Mouse (Mus musculus): ENCODE measurements around the gene Tnk2.

Tnk2 gene

GRCm38 (mm10) chr16:32677040-32677700 lies 33.5 kb downstream of the Tnk2 start:
- no peak for DNase-seq (ENCODE audit: low read depth, low spot score)

GRCm38 (mm10) chr16:32677903-32678302 lies 34.2 kb downstream of the Tnk2 start:
- no peak for DNase-seq (ENCODE audit: low read depth, low spot score)

- no peak for DNase-seq (ENCODE audit: low read depth, low spot score)
These were observed 35.1 kb downstream of the Tnk2 start for GRCm38 (mm10) chr16:32678812-32679211.

GRCm38 (mm10) chr16:32679976-32680375 lies 36.3 kb downstream of the Tnk2 start:
- DNase-seq (ENCODE audit: low read depth, low spot score): no peak

GRCm38 (mm10) chr16:32680806-32681205 lies 37.1 kb downstream of the Tnk2 start:
- no peak for DNase-seq (ENCODE audit: low read depth, low spot score)

- DNase-seq (ENCODE audit: low read depth, low spot score): peak; percentile 72
These were observed 38.5 kb downstream of the Tnk2 start for GRCm38 (mm10) chr16:32682194-32682593.

- DNase-seq (ENCODE audit: low read depth, low spot score): no peak
These were observed 39.2 kb downstream of the Tnk2 start for GRCm38 (mm10) chr16:32682841-32683240.

GRCm38 (mm10) chr16:32683343-32683742 lies 39.7 kb downstream of the Tnk2 start:
- peak; percentile 42 for DNase-seq (ENCODE audit: low read depth, low spot score)

GRCm38 (mm10) chr16:32685405-32685804 lies 41.7 kb downstream of the Tnk2 start:
- no peak for DNase-seq (ENCODE audit: low read depth, low spot score)

- no peak for DNase-seq (ENCODE audit: low read depth, low spot score)
These were observed 42.3 kb downstream of the Tnk2 start for GRCm38 (mm10) chr16:32685998-32686397.

GRCm38 (mm10) chr16:32687221-32687620 lies 43.5 kb downstream of the Tnk2 start:
- peak; percentile 56 for DNase-seq (ENCODE audit: low read depth, low spot score)

- no peak for DNase-seq (ENCODE audit: low read depth, low spot score)
These were observed 45.1 kb downstream of the Tnk2 start for GRCm38 (mm10) chr16:32688770-32689169.

- peak; percentile 70 for DNase-seq (ENCODE audit: low read depth, low spot score)
These were observed 45.8 kb downstream of the Tnk2 start for GRCm38 (mm10) chr16:32689501-32689900.

- DNase-seq (ENCODE audit: low read depth, low spot score): peak; percentile 43
These were observed 53.3 kb downstream of the Tnk2 start for GRCm38 (mm10) chr16:32696841-32697464.

- no peak for DNase-seq (ENCODE audit: low read depth, low spot score)
These were observed 54.2 kb downstream of the Tnk2 start for GRCm38 (mm10) chr16:32697665-32698446.

- no peak for DNase-seq (ENCODE audit: low read depth, low spot score)
These were observed 54.9 kb downstream of the Tnk2 start for GRCm38 (mm10) chr16:32698550-32698949.

- no peak for DNase-seq (ENCODE audit: low read depth, low spot score)
These were observed 59.7 kb downstream of the Tnk2 start for GRCm38 (mm10) chr16:32703312-32703912.

- no peak for DNase-seq (ENCODE audit: low read depth, low spot score)
These were observed 61.9 kb downstream of the Tnk2 start for GRCm38 (mm10) chr16:32705606-32706005.

GRCm38 (mm10) chr16:32707111-32707823 lies 63.6 kb downstream of the Tnk2 start:
- no peak for DNase-seq (ENCODE audit: low read depth, low spot score)

- DNase-seq (ENCODE audit: low read depth, low spot score): no peak
These were observed 64.3 kb downstream of the Tnk2 start for GRCm38 (mm10) chr16:32707824-32708456.

- no peak for DNase-seq (ENCODE audit: low read depth, low spot score)
These were observed 64.9 kb downstream of the Tnk2 start for GRCm38 (mm10) chr16:32708457-32709033.

Data from CD4-positive helper T cell, adult 2 months (primary cell).